In the genomic region with DNA sequence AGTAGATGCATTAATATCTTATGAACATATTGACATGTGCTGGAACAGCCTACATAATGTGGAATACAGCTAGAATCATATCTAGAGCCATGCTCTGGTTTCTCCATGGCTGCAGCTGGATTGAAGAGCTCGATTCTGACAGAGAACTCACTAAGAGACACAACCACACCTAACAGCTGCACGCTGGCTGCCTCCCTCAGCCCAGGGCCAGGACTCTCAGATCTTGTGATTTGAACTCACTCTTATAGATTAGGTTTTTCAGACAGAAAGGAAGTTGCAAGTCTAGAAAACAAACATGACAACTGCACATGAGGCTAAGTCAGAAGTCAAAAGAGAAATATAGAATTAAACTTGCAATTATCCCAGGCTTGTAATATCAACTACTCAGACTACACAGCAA, we compare ENCODE assay signal across 16 mouse cellular contexts. TPM values are rescaled to one million over a fixed set of nuclear protein-coding genes. Genes with fewer than 3 reads are reported as not detected.
A peak's percentile ranks its signal among the peaks of the same experiment; 100 is the strongest.
DNase-seq lines count a peak whose midpoint lies in the region; ATAC-seq and TF ChIP-seq lines count a peak whose summit lies in the region.
"Had no signal": no experiment of that assay in that cellular context is flagged by ENCODE, and none has a peak within 500 bp of the region (broad histone marks: within the 10 kb centered on the region; RNA-seq: fewer than 3 reads in every experiment).

No protein-coding gene starts in this region.

- H3K9me3 ChIP-seq in lung, embryonic 15.5 days = peaks cover 5% of the 10 kb centered on the region; the same call in 1 of the 2 replicates
- no peaks in the 10 kb centered on the region for H3K9me3 ChIP-seq in liver, embryonic 14.5 days (ENCODE audit: control insufficient read depth, low read length)

- no peak overlapping the region for H3K9ac ChIP-seq in lung, embryonic 15.5 days
- H3K9ac ChIP-seq in liver, embryonic 14.5 days (replicated peaks) = no peak overlapping the region
- H3K9ac ChIP-seq: midbrain, embryonic 12.5 days had no signal

- H3K36me3 ChIP-seq in lung, embryonic 15.5 days = no peaks in the 10 kb centered on the region
- H3K36me3 ChIP-seq in liver, embryonic 14.5 days (replicated peaks; ENCODE audit: control insufficient read depth, insufficient read depth, low read depth) = no peaks in the 10 kb centered on the region; the same call in 1 of the 2 replicates
- H3K36me3 ChIP-seq: midbrain, embryonic 12.5 days had no signal

- ATAC-seq in lung, embryonic 15.5 days (ENCODE audit: borderline replicate concordance, extremely low read depth, low FRiP score, low TSS enrichment) = no peak
- ATAC-seq in liver, embryonic 14.5 days (ENCODE audit: insufficient read depth) = peak; percentile 63; the same call in 1 of the 2 replicates
- ATAC-seq in cerebellum, adult (ENCODE audit: insufficient number of reproducible peaks, low FRiP score, low TSS enrichment) = no peak

- no peak overlapping the region for H3K4me3 ChIP-seq in lung, embryonic 15.5 days
- H3K4me3 ChIP-seq in liver, embryonic 14.5 days (ENCODE audit: insufficient read depth in 1 of 2, low read depth in 2 of 2, low read length in 2 of 2) = no peak overlapping the region
- H3K4me3 ChIP-seq: midbrain, embryonic 12.5 days had no signal

- H3K27ac ChIP-seq in lung, embryonic 15.5 days = peak overlapping the region; percentile 2; the same call in 1 of the 2 replicates
- H3K27ac ChIP-seq in liver, embryonic 14.5 days = no peak overlapping the region
- H3K27ac ChIP-seq: midbrain, embryonic 12.5 days had no signal

- TF ChIP-seq CTCF in liver, embryonic 14.5 days (IDR thresholded peaks at IDR 0.05; ENCODE audit: low read depth) = no peak

- H3K4me2 ChIP-seq in lung, embryonic 15.5 days = no peak overlapping the region
- H3K4me2 ChIP-seq in liver, embryonic 14.5 days (ENCODE audit: low read depth) = peak overlapping the region; percentile 24; the same call in 1 of the 2 replicates
- H3K4me2 ChIP-seq: midbrain, embryonic 12.5 days had no signal

- peaks cover 20% of the 10 kb centered on the region for H3K4me1 ChIP-seq in lung, embryonic 15.5 days
- H3K4me1 ChIP-seq in liver, embryonic 14.5 days (replicated peaks; ENCODE audit: control insufficient read depth in 2 of 2, insufficient read depth in 2 of 2, low read length in 1 of 2) = peaks cover 14 to 26% of the 10 kb centered on the region in 2 experiments

- TF ChIP-seq EP300 in liver, embryonic 14.5 days (IDR thresholded peaks at IDR 0.05; ENCODE audit: low read depth) = no peak

- H3K27me3 ChIP-seq in lung, embryonic 15.5 days = no peaks in the 10 kb centered on the region
- H3K27me3 ChIP-seq in liver, embryonic 14.5 days (ENCODE audit: control insufficient read depth, insufficient read depth, low read length) = no peaks in the 10 kb centered on the region
- H3K27me3 ChIP-seq: midbrain, embryonic 12.5 days had no signal

- WGBS in lung, embryonic 15.5 days = 42% methylated on average over 2 of the region's 2 CpGs
- WGBS in liver, embryonic 14.5 days (ENCODE audit: insufficient replicate concordance) = 15% methylated on average over 2 of the region's 2 CpGs

- intact Hi-C loops in gastrocnemius, postnatal 36 days (cut with DNase I) = no loop called here

- DNase-seq in lung, postnatal 14 days = no peak
- DNase-seq in induced T-regulatory cell, adult 2 months (ENCODE audit: low read depth) = peak; percentile 42
- no peak for DNase-seq in liver, embryonic 14.5 days (ENCODE audit: low read depth in 3 of 3, low spot score in 3 of 3)
- DNase-seq in thymus, postnatal 36 days = peak; percentile 14 to 47
- no peak for DNase-seq in gastrocnemius, postnatal 36 days
- DNase-seq: cerebellum, postnatal 36 days; heart, postnatal 4 days; kidney, adult 9 months; layer of hippocampus, adult 9-11 months; spleen, adult 18-20 months had no signal

RNA-seq across cellular contexts. Expression of a gene that starts 45.1 kb away (rescaled TPM):
- not detected in 2 replicates for polyA plus RNA-seq in lung, embryonic 15.5 days (2015; fragmentation: Nextera tagmentation; extraction: Ambion mirVana)
- polyA plus RNA-seq in liver, embryonic 14.5 days (2012; rRNA removed) = not detected in 2 replicates
- not detected in 2 replicates for polyA plus RNA-seq in liver, embryonic 14.5 days (2014; fragmentation: Nextera tagmentation; extraction: Ambion mirVana)
- total RNA-seq in gastrocnemius, postnatal 36 days (2021) = not detected
- total RNA-seq: heart, postnatal 4 days had no signal
- polyA plus RNA-seq: activated CD4-positive, CD25-positive, alpha-beta regulatory T cell, adult 4 months; limb, embryonic 14.5 days; midbrain, embryonic 12.5 days; neural tube, embryonic 14.5 days had no signal

RNA-seq across cellular contexts. Expression of a gene that starts 45.7 kb away (rescaled TPM):
- 29.9 and 30.8 TPM in 2 replicates for polyA plus RNA-seq in lung, embryonic 15.5 days (2015; fragmentation: Nextera tagmentation; extraction: Ambion mirVana)
- 2.7 and 3.5 TPM in 2 replicates for polyA plus RNA-seq in liver, embryonic 14.5 days (2012; rRNA removed)
- 7.9 and 9.6 TPM in 2 replicates for polyA plus RNA-seq in liver, embryonic 14.5 days (2014; fragmentation: Nextera tagmentation; extraction: Ambion mirVana)
- total RNA-seq in gastrocnemius, postnatal 36 days (2021) = 10 to 100 TPM; 39.4 to 43.4 TPM

Comparison
In these comparisons a context has a peak if more than half of its experiments do, and no peak if none do; other contexts are left out.
1. DNase-seq: peak in induced T-regulatory cell, adult 2 months (single experiment) and thymus, postnatal 36 days (2 of 2); none in lung, postnatal 14 days (single experiment), liver, embryonic 14.5 days (0 of 3) and gastrocnemius, postnatal 36 days (0 of 2).